Mouse (Mus musculus) small intestine, adult 2 months (tissue): ENCODE results near the gene Igfbp2. TPM values are rescaled to one million over a fixed set of nuclear protein-coding genes. Genes with fewer than 3 reads are reported as not detected.

Experiments
- H3K27ac ChIP-seq: fragments of 200-500 bp; 2 replicates; pipeline ENCODE4 v1.5.1; 2012; ENCODE audit warnings: low read depth, low read length, control low read depth, inconsistent platforms; ENCODE audit not compliant: insufficient read depth
- H3K27me3 ChIP-seq: fragments of 200-500 bp; 2 replicates; pipeline ENCODE4 v1.6.1; 2012; ENCODE audit warnings: mild to moderate bottlenecking, moderate library complexity, low read length, inconsistent platforms; ENCODE audit not compliant: control insufficient read depth, insufficient read depth
- H3K36me3 ChIP-seq: fragments of 200-500 bp; 2 replicates; pipeline ENCODE4 v1.6.1; 2012; ENCODE audit warnings: mild to moderate bottlenecking, low read length, control low read depth, inconsistent platforms; ENCODE audit not compliant: control insufficient read depth, insufficient read depth
- H3K4me1 ChIP-seq: fragments of 200-500 bp; 2 replicates; pipeline ENCODE4 v1.6.1; 2012; ENCODE audit warnings: low read length, inconsistent platforms, mixed read lengths; ENCODE audit not compliant: control insufficient read depth, insufficient read depth, insufficient read length
- H3K4me3 ChIP-seq: fragments of 200-500 bp; 2 replicates; pipeline ENCODE4 v1.5.1; 2012; ENCODE audit warnings: low read depth, mild to moderate bottlenecking, control low read depth, inconsistent platforms, low read length, moderate library complexity
- CTCF ChIP-seq: fragments of 200-500 bp; IDR thresholded peaks from 2 replicates; pipeline ENCODE4 v1.5.1; 2012; ENCODE audit warnings: low read depth, mild to moderate bottlenecking, control low read depth, inconsistent platforms, low read length, moderate library complexity, mixed read lengths; ENCODE audit not compliant: insufficient replicate concordance, insufficient read length; ENCODE audit errors: extremely low read depth
- POLR2A ChIP-seq: fragments of 200-500 bp; IDR thresholded peaks from 2 replicates; pipeline ENCODE4 v1.6.1; 2012; ENCODE audit warnings: low read depth, mild to moderate bottlenecking, control low read depth, inconsistent platforms, low read length, moderate library complexity
- WGBS: fragments of 180-500 bp; shearing (Covaris S2); methylation state at CpG from one replicate; pipeline ENCODE4 v1.1.7; 2018; 5-methylcytosine and 5-hydroxymethylcytosine counted together
- polyA plus RNA-seq: library from polyadenylated mRNA; depleted of rRNA; stranded (reverse); fragments of >200 nt; gene quantifications from 2 replicates; pipeline ENCODE4 v1.2.3, GENCODE M21; 2012

Igfbp2 gene
- polyA plus RNA-seq, 1 experiment: 7.7 TPM

DNA sequence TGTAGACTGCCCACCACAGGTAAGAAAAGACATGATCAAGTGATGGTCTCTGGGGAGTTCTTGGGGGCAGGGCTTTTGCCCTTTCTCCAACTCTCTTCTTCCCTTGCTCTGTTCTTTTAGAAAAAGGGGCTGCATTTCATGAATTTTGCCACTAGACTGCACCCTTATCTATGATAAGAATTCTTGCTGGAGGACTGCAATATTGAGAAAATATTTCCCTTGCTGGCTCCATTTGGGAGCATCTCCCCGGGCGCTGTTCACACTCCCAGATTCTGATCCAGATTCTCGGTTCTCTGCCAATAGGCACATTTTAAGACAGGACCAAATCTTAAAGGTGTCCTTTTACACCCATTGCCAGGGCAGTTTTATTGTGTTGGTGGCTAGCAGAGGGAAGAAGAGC is 51.8 kb downstream of the Igfbp2 start:
- Histone ChIP-seq H3K36me3 (no peaks in the 10 kb centered on the region), H3K27ac (no peak overlapping the region), H3K27me3 (peaks cover 26% of the 10 kb centered on the region), H3K4me1 (peaks cover 3% of the 10 kb centered on the region), H3K4me3 (no peak overlapping the region)
- TF ChIP-seq CTCF (no peak), POLR2A (no peak)
- WGBS: 59% methylated on average over 3 of the region's 3 CpGs

DNA sequence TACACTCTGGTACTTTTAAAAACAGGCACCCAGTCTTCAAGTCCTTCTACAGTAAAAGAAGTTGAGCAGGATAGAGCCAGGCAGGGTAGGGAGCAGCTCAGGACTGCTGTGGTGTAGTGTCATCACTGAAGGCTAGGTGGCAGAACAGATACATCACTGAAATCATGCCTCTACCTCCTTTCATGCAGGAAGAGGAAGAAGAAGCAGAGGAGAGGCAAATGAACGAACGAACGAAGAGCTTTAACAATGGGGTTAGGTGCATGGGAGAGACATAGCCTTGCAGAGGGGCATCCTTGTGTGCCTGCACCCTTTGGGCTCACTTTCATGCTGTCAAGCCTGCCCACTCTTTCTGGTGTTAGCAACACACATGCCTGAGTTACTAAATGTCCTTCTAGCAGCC is 53.6 kb downstream of the Igfbp2 start:
- 5% methylated on average over 3 of the region's 3 CpGs for WGBS
- no peaks in the 10 kb centered on the region; the same call in 1 of the 2 replicates for H3K4me1 ChIP-seq
- H3K27me3 ChIP-seq: peaks cover 21% of the 10 kb centered on the region
- H3K36me3 ChIP-seq: no peaks in the 10 kb centered on the region
- no peak overlapping the region for H3K4me3 ChIP-seq
- no peak overlapping the region for H3K27ac ChIP-seq
- TF ChIP-seq POLR2A: no peak
- peak; percentile 36; the same call in 1 of the 2 replicates for TF ChIP-seq CTCF

DNA sequence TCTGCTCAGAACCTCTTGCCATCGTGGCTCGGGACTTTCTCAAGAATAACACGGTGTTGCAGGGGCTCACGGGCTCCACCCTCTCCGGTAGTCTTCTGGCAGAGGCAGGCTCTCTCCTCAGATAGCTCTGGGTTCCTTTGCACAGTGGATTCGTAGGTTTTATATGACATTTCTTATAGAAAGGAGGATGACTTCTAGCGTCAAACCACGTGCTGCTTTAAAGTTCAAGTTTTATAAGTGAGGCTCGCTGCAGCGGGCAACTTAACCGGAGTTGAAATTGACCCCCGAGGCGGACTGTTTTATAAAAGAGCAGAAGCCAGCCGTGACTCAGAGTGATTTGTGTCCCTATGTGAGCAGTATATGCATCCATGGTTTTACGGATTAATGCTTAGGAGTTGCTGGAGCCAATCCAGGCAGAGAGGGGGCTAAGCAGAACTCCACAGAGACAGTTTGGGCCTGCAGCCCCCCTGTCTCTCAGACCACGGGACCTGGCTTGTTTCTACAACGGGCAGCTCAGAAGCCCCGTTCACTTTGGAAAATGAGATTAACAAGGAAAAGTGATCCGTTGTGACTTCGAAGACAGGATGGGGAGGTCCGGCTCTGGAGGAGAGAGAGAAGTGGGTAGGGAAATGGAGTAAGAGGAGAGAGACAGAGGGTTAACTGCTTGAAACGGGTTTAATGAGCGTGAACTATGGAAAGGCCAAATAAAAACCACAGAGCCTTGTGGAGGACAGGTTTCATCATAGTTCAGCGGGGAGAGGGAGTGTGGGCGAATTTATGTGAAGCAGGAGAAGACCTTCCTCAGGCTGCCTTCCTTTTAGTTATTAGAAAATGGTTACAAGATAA is 54.4 kb downstream of the Igfbp2 start:
- no peak overlapping the region for H3K27ac ChIP-seq
- WGBS: 64% methylated on average over 25 of the region's 25 CpGs

DNA sequence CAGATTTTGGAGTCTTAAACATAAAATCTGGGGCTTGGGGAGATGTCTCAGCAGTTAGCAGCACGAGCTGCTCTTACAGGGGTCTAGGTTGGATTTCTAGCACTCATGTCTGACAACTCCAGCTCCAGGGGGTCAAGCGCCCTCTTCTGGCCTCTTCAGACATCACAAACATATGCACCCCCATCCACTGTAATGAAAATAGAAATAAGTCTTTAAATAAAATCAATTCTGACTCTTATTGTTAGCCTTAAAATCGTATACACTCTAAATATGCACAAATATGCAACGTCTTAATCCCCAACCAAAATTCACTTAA is 55.0 kb downstream of the Igfbp2 start:
- peaks cover 10% of the 10 kb centered on the region for H3K27me3 ChIP-seq
- TF ChIP-seq CTCF (peak; percentile 19; the same call in 1 of the 2 replicates), POLR2A (no peak)
- no peaks in the 10 kb centered on the region for H3K4me1 ChIP-seq
- WGBS: 62% methylated on average over 4 of the region's 4 CpGs
- no peak overlapping the region for H3K4me3 ChIP-seq
- no peak overlapping the region for H3K27ac ChIP-seq
- no peaks in the 10 kb centered on the region for H3K36me3 ChIP-seq

More for the DNA sequence above, 54.4 kb downstream of the Igfbp2 start:
- peaks cover 16% of the 10 kb centered on the region for H3K27me3 ChIP-seq
- TF ChIP-seq CTCF (no peak), POLR2A (no peak)
- no peak overlapping the region for H3K4me3 ChIP-seq
- H3K36me3 ChIP-seq: no peaks in the 10 kb centered on the region
- H3K4me1 ChIP-seq: no peaks in the 10 kb centered on the region; the same call in 1 of the 2 replicates

DNA sequence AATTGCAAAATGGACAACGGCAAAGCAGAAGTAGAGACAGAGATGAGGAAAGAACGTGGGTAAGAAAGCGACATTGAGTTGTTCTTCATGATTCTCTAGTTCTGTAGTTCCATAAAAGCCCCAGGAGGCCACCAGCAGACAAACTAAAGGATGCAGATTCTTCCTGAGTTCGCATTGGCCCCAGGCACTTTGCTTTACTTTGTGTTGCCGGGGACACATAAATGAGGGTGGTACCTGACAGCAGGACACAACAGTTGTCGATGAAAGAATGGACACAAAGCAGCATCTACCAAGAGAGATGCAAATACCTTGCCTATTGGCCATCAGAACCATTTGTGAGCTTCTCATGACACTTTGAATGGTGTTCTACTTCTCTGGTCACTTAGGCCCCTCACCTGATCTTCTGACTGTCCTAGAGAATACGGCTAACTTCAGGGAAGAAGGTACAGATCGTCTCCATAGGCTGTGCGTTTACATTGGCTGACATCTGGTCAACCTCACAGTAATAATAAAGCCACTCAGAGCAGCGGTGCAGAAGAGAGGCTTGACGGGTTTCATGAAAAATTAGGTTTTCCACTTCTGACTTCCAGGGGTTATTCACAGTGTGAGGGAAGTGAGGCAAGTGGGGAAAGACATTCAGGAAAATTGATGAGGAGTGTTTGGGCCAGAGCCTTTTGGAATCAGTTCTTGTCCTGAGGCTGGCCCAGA is 61.0 kb downstream of the Igfbp2 start:
- H3K27ac ChIP-seq: no peak overlapping the region
- 83% methylated on average over 11 of the region's 11 CpGs for WGBS
- TF ChIP-seq CTCF (no peak), POLR2A (no peak)

DNA sequence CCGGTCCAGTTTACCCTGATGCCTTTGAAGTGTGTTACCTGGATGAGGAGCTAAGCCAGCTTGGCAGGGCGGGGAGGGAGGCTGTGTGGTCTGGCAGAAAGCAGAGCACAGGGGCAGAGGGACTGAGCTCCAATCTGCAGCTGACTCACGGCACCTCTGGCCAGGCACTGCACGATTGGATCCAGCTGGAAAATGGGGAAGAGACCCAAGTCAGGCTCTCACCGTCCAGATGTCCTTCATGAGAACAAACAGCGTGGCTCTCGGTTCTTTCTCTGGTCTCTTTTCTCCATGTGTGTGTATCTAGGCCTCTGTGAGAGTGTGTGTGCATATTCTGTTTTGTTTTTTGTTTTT is 61.5 kb downstream of the Igfbp2 start:
- no peaks in the 10 kb centered on the region for H3K27me3 ChIP-seq
- H3K4me3 ChIP-seq: no peak overlapping the region
- no peak overlapping the region for H3K27ac ChIP-seq
- TF ChIP-seq POLR2A (no peak), CTCF (no peak)
- WGBS: 68% methylated on average over 7 of the region's 7 CpGs
- no peaks in the 10 kb centered on the region for H3K4me1 ChIP-seq
- no peaks in the 10 kb centered on the region for H3K36me3 ChIP-seq

More for the DNA sequence above, 61.0 kb downstream of the Igfbp2 start:
- Histone ChIP-seq H3K27me3 (no peaks in the 10 kb centered on the region), H3K36me3 (no peaks in the 10 kb centered on the region), H3K4me3 (no peak overlapping the region), H3K4me1 (no peaks in the 10 kb centered on the region)

DNA sequence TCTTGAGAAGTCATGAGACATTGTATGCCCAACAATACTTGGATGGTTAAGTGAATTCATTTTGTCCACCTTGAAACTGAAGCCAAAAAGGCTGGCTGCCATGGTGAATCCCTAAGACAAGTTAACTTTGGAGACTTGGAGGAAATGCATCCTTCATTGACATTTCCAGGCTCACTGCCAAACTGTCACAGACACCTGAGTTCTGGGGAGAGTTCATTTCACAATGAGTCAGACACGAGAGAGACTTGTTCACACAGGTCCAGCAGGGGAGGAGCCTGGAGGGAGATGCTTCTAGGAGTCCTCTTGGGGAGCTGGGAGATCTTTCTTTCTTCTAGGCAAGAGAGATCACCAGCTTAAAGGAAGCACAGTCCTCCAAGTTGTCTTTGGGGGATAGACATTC is 63.6 kb downstream of the Igfbp2 start:
- Histone ChIP-seq H3K4me1 (no peaks in the 10 kb centered on the region), H3K27me3 (no peaks in the 10 kb centered on the region), H3K4me3 (no peak overlapping the region), H3K36me3 (no peaks in the 10 kb centered on the region), H3K27ac (no peak overlapping the region)
- no peak for TF ChIP-seq CTCF
- no peak for TF ChIP-seq POLR2A
- WGBS: 12% methylated on average over 1 of the region's 1 CpGs
